Mouse (Mus musculus) heart, adult 2 months (tissue): ENCODE measurements around the gene E130114P18Rik.

Experiments
- CTCF ChIP-seq: fragments of 200-600 bp; IDR thresholded peaks from 2 replicates; pipeline ENCODE4 v1.8.1; 2022; ENCODE audit warnings: antibody characterized with exemption, mild to moderate bottlenecking, moderate library complexity
- POLR2A ChIP-seq: fragments of 200-500 bp; IDR thresholded peaks from 2 replicates; pipeline ENCODE4 v1.6.1; 2011; ENCODE audit warnings: mild to moderate bottlenecking, low read depth, low read length, control low read depth; ENCODE audit not compliant: insufficient read depth

DNA sequence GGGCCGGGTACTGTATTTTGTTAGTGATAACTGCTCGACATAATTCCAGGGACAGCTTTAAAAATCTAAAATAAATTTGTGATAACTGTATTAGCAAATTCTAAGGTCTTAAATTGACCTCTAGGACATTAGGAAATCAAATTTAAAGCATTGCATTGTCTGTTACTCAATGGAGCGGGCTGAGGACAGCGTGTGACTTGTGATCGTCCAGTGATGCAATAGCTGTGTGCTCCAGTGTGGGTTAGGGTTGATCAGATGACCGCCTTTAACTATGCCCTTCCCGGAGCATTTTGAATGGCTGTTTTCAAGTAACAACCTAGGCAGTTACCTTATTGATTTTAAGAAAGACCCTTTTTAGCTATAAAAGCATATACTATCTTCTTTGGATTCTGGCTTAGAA lies 36.6 kb upstream of the E130114P18Rik start:
- no peak for TF ChIP-seq POLR2A
- TF ChIP-seq CTCF = no peak
